Mouse (Mus musculus) embryonic fibroblast, embryonic 13.5 days (primary cell): ENCODE data around the gene Map3k20.

Experiments
- CTCF ChIP-seq: IDR thresholded peaks from 2 replicates; pipeline ENCODE4 v1.5.1; 2011; ENCODE audit warnings: mild to moderate bottlenecking, control low read depth, low read length, moderate library complexity, borderline replicate concordance; ENCODE audit not compliant: insufficient read depth
- POLR2A ChIP-seq: IDR thresholded peaks from 2 replicates; pipeline ENCODE4 v1.6.1; 2011; ENCODE audit warnings: low read depth, mild to moderate bottlenecking, control low read depth, low read length, moderate library complexity

DNA sequence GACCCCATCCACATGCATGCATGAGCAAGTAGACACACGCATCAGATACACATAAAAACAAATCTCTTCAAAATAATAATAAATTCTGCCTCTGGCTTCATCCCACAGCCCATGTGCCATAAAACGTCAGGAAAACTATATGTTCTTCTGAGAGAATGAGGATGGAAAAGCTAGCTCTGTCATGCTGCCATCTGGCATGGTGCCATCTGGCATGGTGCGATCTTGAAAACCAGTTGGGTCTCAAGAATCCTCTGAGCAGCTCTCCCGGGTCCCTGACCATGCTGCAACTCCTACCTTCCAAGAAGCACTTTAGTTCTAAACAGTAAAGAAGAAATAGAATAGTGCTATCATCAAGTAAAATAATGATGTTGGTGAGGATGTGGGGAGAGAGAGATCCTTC, 106.9 kb downstream of the Map3k20 start:
- TF ChIP-seq CTCF (no peak), POLR2A (no peak)
